Mouse (Mus musculus): ENCODE results near the gene Twf2.

The Twf2 gene

DNA sequence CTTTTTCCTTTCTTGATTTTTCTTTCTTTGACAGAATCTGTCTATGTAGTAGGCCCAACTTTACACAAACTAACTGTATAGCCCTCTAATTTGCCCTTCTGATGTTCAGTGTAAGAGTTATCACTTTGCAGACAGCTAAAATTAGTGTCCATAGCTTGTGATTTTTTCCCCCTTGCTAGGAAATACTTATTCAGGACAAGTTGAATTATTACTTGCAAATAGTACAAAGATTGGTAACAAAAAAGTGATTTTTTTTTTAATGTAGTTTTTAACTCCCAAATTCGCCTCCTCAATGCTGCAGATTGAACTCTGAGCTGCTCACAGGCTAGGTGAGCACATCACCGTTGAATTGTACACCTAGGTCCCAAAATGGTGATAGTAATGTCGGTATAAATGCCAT lies 22.9 kb upstream of the Twf2 start:
- no peak for DNase-seq

DNA sequence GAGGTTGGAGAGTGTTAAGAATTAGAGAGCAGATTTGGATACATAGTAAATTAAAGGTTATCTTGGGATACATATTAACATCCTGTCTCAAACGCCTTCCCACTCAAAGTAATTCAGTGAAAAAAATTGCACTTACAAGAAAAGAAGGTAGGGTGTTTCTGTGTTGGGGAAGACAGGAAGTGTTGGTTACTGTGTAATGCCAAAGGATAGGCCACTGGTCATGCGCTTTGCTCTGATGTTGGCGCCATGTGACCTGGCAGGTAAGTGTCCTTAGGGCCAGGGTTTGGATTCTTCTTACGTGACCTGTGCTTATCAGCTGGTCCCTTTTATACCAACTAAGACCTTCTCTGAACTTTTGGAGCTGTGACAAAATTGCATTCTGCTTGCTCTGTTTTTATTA lies 20.8 kb upstream of the Twf2 start:
- no peak for DNase-seq

- DNase-seq: no peak
Observed at GRCm38 (mm10) chr9:106183996-106184395, 18.9 kb upstream of the Twf2 start.

- DNase-seq: no peak
Observed at GRCm38 (mm10) chr9:106191355-106191754, 11.6 kb upstream of the Twf2 start.

DNA sequence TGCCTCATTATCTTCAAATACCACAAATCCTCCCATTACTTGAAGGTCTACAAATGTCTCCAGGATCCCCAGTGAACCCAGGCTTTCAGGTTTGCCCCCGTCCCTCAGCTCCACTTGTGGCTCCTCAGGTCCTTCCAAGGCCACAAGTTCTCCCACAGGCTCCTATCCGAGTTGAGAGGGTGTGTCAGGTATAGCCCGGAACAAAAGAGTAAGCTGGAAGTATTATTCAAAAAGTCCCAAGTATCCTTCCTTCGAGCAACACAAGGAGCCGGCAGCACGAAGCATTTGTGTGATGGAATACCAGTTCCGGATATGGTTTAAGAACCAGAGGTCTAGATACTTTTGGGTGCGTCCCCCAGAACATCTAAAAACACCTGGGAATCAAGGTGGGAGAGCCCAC lies 10.9 kb upstream of the Twf2 start:
- no peak for DNase-seq

- DNase-seq: no peak
Observed at GRCm38 (mm10) chr9:106192998-106193397, 9.9 kb upstream of the Twf2 start.

GRCm38 (mm10) chr9:106193930-106194807 lies 8.7 kb upstream of the Twf2 start:
- no peak for DNase-seq

GRCm38 (mm10) chr9:106195693-106196092 lies 7.2 kb upstream of the Twf2 start:
- DNase-seq: no peak

GRCm38 (mm10) chr9:106197081-106197713 lies 5.7 kb upstream of the Twf2 start:
- DNase-seq: no peak

- no peak for DNase-seq
Observed at GRCm38 (mm10) chr9:106197732-106198131, 5.2 kb upstream of the Twf2 start.

GRCm38 (mm10) chr9:106198962-106199458 lies 3.9 kb upstream of the Twf2 start:
- DNase-seq: peak; percentile 80

DNA sequence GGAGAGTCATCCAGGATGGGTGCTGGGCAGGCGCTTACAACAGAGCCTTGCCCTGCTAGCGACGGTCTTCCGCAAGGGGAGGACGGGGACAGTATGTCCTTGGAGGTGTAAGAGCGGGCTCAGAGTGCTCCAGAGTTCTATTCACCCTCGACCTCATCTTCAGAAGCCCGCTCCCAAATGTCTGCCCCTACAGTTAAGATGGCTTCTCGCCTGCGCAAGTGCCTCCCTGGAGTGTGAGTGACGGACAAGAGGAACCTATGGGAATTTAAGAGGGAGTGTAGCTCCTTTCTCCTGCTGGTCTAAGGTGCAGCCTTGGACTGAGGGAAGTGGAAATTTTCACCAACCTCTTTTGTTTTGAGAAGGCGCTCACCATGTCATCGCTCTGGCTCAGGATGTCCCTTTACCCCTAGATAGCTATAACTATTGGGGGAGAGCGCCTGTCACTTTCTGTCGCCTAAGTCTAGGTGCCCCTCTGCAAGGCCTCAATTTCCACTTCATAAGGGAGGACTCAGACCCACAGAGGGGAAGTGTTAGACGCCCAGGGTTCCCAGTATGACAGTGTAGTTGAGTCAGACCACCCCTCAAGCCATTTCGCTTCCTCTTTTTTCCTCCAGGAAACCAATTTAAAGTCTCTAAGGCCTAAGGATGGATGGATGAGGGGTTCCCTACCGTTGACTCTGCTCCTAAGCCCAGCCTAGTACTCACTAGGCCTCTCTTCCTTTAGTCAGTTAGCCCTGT lies 3.2 kb upstream of the Twf2 start, which contains the start of gene Ppm1m:
Ppm1m (minus strand) TSS at position 212 of the 738 bp plus-strand sequence.
- DNase-seq: no peak

- DNase-seq: no peak
Observed at GRCm38 (mm10) chr9:106201895-106202294, 1.0 kb upstream of the Twf2 start.

DNA sequence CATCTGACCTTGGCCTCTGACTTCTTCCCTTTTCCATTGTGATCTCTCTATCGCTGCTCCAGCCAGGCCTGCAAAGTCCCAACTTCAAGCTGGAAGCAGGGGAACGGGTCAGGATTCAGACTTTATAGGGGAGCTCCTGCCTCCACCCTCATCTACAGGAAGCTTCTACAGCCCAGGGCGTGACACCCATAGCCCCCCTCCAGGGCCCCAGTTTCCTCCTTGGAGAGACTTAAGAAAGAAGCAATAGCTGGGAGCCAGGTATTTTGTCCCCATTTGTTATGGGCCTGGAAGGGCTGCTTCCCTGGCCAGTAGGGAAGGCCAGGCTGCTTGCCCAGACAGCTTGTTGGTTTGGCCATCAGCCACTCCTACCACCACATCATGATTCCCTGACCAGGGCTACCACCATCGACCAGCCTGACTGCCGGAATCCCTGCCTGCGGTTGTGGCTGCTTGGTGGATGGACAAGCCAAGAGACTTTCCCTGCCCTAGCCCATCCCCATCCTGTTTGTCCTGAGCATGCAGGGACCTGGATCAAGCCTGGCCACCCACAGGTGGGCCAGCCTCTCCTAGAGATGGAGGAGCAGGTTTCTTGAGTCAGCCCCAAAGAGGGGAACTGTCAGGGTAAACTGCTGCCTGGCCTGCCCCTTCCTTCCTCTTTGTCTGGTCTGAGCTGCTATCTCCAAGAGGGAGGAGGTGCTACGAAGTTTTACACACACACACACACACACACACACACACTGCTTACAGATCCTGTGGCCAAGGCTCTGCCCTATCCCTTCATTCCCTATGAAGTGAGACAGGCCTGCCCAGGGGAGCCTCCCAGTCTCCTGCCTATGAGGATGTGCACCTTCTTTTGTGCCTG lies 1.3 kb downstream of the Twf2 start:
- peak; percentile 52 for DNase-seq

GRCm38 (mm10) chr9:106205713-106206290 lies 2.9 kb downstream of the Twf2 start:
- no peak for DNase-seq

DNA sequence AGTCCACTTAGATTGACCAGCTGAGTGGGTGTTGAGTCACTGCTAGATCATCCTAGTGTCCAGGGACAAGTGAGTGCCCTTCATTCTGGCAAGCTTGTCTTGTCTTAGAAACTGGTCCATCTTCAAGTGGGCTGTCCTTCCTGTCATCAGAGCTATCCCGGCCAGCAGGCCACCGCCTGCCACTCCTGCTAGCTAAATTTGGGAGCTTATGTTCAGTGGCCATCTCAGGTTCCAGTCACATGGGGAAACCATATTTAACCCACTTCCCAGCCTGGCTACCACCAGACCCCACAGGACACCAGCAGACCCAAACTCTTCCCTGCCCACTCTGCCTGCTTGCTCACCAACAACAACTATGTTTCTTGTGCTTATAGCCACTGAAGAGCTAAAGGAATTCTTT lies 3.6 kb downstream of the Twf2 start:
- DNase-seq: no peak

- DNase-seq: no peak
Observed at GRCm38 (mm10) chr9:106208181-106208580, 5.3 kb downstream of the Twf2 start.

- DNase-seq: no peak
Observed at GRCm38 (mm10) chr9:106209954-106210353, 7.0 kb downstream of the Twf2 start.

DNA sequence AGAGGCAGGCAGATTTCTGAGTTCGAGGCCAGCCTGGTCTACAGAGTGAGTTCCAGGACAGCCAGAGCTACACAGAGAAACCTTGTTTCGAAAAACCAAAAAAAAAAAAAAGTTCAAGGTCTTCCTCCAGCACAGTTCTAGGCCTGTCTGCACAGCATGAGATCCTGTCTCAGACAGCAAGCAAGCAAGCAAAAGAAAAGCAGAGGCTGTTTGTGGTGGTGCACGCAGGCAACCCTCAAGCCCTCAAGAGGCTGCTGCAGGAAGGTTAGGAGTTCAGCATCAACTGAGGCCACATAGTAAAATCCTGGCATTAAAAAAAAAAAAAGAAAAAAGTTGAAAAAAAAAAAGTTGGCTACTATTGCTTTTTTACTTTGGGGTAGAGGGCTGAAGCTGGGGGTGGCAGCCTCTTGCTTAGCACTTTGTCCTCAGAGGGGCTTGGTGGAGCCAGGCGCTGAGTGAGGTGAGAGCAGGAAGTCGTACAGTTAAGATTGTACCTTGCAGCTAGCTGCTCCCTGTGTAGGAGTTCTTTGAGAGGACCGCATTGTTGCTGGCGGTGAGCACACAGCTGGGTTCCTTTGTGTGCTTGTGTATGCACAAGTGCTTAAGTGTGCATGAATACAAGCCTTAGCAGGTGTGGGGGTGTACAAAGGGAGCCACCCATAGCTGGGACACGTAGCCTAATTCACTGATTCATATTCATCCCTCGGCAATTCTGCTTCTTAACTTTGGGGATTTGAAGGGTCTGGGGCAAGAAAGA lies 8.1 kb downstream of the Twf2 start:
- peak; percentile 70 for DNase-seq

DNA sequence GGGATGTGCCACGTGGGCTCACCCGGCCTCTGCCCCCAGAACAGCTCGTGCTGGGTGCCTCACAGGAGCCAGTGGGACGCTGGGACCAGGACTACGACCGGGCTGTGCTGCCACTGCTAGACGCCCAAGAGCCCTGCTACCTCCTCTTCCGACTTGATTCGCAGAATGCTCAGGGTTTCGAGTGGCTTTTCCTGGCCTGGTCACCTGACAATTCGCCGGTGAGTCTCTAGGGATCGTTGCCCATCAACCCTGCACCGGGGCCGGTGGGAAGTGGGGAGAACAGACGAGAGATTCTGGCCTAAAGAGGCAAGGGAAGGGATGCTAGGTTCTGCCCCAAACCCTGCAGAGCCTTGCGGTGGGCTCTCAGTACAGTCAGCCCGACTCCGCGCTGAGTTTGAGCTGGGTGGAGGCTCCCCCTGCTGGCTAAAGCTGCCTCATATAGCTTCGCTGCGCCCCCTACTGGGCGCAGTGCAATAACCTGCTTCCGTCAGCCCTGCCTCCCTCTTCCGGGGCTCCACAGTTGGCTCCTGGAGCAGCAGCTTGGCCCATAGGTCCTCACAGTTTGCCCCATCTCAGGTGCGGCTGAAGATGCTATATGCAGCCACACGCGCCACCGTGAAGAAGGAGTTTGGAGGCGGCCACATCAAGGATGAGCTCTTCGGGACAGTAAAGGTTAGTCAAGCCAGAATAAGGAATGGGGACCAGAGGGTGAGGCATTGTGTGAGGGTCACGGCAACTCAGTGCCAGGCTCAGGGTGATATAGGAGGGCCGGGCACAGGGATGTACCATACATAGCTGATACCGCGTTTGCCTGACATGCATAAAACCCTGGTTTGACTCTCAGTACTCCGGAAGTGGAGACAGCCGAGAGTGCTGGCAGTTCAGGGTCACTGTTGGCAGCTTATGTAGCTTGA lies 9.0 kb downstream of the Twf2 start:
- peak; percentile 94 for DNase-seq

Data from thymus, postnatal 4 days (tissue).